Mouse (Mus musculus) liver, adult 2 months (tissue): ENCODE data around the gene Kmt2d.
A peak's percentile ranks its signal among the peaks of the same experiment; 100 is the strongest.

ENCODE experiments used
- CTCF ChIP-seq: fragments of 200-500 bp; IDR thresholded peaks from 2 replicates; pipeline ENCODE4 v1.5.1; 2011; ENCODE audit warnings: low read depth, low read length, control low read depth
- POLR2A ChIP-seq: fragments of 200-500 bp; IDR thresholded peaks from 2 replicates; pipeline ENCODE4 v1.6.1; 2011; ENCODE audit warnings: low read length, control low read depth; ENCODE audit not compliant: insufficient read depth; ENCODE audit errors: extremely low read depth

DNA sequence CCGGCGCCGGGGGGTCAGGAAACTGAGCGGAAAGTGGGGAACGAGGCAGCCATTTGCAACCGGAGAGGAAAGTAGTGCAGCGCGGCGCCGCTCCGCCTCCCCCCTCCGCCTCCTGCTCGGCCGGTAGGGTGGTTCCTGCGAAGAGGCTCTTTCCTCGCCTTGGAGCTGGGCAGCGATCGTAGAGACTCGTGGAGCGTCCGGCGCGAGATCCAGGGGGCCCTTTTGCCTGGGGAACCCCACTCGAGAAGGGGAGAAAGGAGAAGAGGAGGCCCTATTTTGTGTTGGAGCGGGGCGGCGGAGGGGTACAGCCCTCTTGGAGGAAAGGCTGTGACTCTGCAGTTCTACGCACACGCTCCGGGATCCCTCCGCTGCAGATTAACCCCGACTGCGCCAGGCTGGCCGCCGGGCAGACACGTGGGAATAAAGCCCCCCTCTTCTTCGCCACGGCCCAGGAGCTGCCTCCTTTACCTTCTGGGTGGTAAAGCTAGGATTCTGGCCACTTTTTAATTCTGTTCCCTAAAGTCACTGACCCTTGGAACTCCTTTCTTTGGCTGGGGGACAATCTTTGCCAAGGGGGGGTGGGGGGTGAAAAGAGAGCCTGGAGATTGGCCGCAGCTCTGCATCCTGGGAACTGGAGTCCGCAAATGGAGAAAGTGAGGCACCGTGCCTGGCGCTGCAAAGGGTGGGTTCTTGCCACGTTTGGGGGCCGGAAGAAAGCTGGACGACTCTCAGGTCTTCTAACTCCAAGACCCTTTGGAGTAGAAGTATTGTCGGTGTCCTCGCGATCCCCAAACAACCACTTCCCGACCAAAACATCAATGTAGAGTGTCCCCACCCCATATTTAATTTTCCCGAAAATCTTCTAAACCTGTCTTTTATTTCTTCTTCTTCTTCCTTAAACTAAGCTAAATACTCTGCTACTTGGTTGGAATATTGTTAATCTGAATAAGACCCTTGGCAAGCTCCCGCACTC is 1.2 kb upstream of the Kmt2d start:
- TF ChIP-seq CTCF (no peak), POLR2A (peak; percentile 55; the same call in 1 of the 2 replicates)
